Mouse (Mus musculus) intestine, embryonic 16.5 days (tissue): ENCODE results near the gene Hp1bp3. TPM values are rescaled to one million over a fixed set of nuclear protein-coding genes. Genes with fewer than 3 reads are reported as not detected.

Source experiments
- ATAC-seq: fragments of 200-750 bp; cut with Nextera tagmentation; 2 replicates; pipeline ENCODE4 v1.8.0; 2017; ENCODE audit warnings: moderate TSS enrichment, moderate library complexity
- H3K27ac ChIP-seq: fragments of 300-500 bp; sonication (generic); 2 replicates; pipeline ENCODE4 v1.5.1; 2014; ENCODE audit warnings: mild to moderate bottlenecking, low read length
- H3K27me3 ChIP-seq: fragments of 300-500 bp; sonication (generic); replicated peaks from 2 replicates; pipeline ENCODE4 v1.6.1; 2014; ENCODE audit warnings: low read length, control low read depth, mixed read lengths; ENCODE audit not compliant: control insufficient read depth, insufficient read depth
- H3K36me3 ChIP-seq: fragments of 300-500 bp; sonication (generic); 2 replicates; pipeline ENCODE4 v1.6.1; 2014; ENCODE audit warnings: low read length, control low read depth; ENCODE audit not compliant: control insufficient read depth, insufficient read depth
- H3K4me1 ChIP-seq: fragments of 300-500 bp; sonication (generic); 2 replicates; pipeline ENCODE4 v1.6.1; 2014; ENCODE audit warnings: low read length, control low read depth, mixed read lengths; ENCODE audit not compliant: control insufficient read depth, insufficient read depth
- H3K4me2 ChIP-seq: fragments of 300-500 bp; sonication (generic); 2 replicates; pipeline ENCODE4 v1.6.1; 2014; ENCODE audit warnings: low read depth, low read length, control low read depth
- H3K4me3 ChIP-seq: fragments of 300-500 bp; sonication (generic); 2 replicates; pipeline ENCODE4 v1.5.1; 2014; ENCODE audit warnings: mild to moderate bottlenecking, low read length
- H3K9ac ChIP-seq: fragments of 300-500 bp; sonication (generic); 2 replicates; pipeline ENCODE4 v1.6.1; 2014; ENCODE audit warnings: low read depth, low read length
- H3K9me3 ChIP-seq: fragments of 300-500 bp; sonication (generic); 2 replicates; pipeline ENCODE4 v1.6.1; 2016; ENCODE audit warnings: low read length, control low read depth; ENCODE audit not compliant: control insufficient read depth
- WGBS: fragments of 180-500 bp; shearing (Covaris S2); extraction: QIAGEN DNeasy Blood & Tissue Kit; methylation state at CpG from one replicate; pipeline ENCODE4 v1.1.7; 2014; 5-methylcytosine and 5-hydroxymethylcytosine counted together
- polyA plus RNA-seq: library from polyadenylated mRNA; unstranded; fragments of >200 nt; fragmentation: Nextera tagmentation; extraction: Ambion mirVana; gene quantifications from 2 replicates; pipeline ENCODE4 v1.2.1, GENCODE M21; 2015

Hp1bp3 gene
- polyA plus RNA-seq, 1 experiment from 2014 or later: 113 TPM

GRCm38 (mm10) chr4:138251819-138252218 is 35.7 kb downstream of the Hp1bp3 start:
- ATAC-seq: no peak
- Histone ChIP-seq H3K4me2 (peak overlapping the region; percentile 56), H3K4me3 (peak overlapping the region; percentile 32), H3K9ac (peak overlapping the region; percentile 53), H3K27ac (no peak overlapping the region), H3K4me1 (peaks cover 30% of the 10 kb centered on the region), H3K9me3 (no peaks in the 10 kb centered on the region), H3K36me3 (no peaks in the 10 kb centered on the region), H3K27me3 (peaks cover 8% of the 10 kb centered on the region; the same call in 1 of the 2 replicates)
- 1% methylated on average over 14 of the region's 14 CpGs for WGBS

- WGBS: 40% methylated on average over 5 of the region's 5 CpGs
Measured at GRCm38 (mm10) chr4:138252231-138252630, 36.1 kb downstream of the Hp1bp3 start.

DNA sequence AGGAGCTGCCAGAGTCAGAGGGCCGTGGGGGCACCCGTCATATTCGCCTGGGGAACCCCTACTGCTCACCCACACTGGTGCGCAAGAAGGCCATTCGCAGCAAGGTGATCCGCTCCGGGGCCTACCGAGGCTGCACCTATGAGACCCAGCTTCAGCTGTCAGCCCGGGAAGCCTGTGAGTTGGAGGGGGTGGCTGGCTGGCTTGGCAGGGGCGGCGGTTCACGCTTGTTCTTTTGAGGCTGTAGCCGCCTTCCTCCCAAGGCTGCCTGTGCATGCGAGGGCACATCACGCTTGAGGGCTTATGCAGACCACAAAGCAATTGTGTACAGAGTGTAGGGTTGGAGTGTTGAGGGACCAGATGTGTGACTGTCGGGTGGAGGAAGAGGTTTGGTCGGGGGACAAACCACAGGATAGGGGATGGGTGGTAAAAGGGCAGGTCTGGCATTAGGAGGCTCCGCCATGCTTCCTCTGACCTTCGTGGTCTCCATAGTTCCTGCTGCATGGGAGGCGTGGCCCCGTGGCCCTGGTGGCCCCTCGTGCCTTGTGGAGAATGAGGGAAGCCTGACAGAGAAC is 41.1 kb downstream of the Hp1bp3 start:
- H3K9ac ChIP-seq: no peak overlapping the region
- 0 out of 2 replicates have a peak, but pooled peaks cover 3% of the 10 kb centered on the region for H3K27me3 ChIP-seq
- H3K4me2 ChIP-seq: no peak overlapping the region
- 78% methylated on average over 22 of the region's 22 CpGs for WGBS
- H3K9me3 ChIP-seq: no peaks in the 10 kb centered on the region
- 0 out of 2 replicates have a peak, but pooled peaks cover 7% of the 10 kb centered on the region for H3K4me1 ChIP-seq
- no peaks in the 10 kb centered on the region for H3K36me3 ChIP-seq
- no peak for ATAC-seq
- H3K4me3 ChIP-seq: no peak overlapping the region
- no peak overlapping the region for H3K27ac ChIP-seq

More at GRCm38 (mm10) chr4:138252231-138252630, 36.1 kb downstream of the Hp1bp3 start:
- ATAC-seq: no peak
- Histone ChIP-seq H3K27ac (no peak overlapping the region), H3K4me2 (peak overlapping the region; percentile 56), H3K4me3 (peak overlapping the region; percentile 32; the same call in 1 of the 2 replicates), H3K36me3 (no peaks in the 10 kb centered on the region), H3K9me3 (no peaks in the 10 kb centered on the region), H3K9ac (no peak overlapping the region), H3K27me3 (peaks cover 8% of the 10 kb centered on the region; the same call in 1 of the 2 replicates), H3K4me1 (peaks cover 30% of the 10 kb centered on the region)

- Histone ChIP-seq H3K4me1 (peaks cover 7% of the 10 kb centered on the region; the same call in 1 of the 2 replicates), H3K9me3 (no peaks in the 10 kb centered on the region), H3K27ac (no peak overlapping the region), H3K4me2 (no peak overlapping the region), H3K9ac (no peak overlapping the region), H3K36me3 (no peaks in the 10 kb centered on the region), H3K4me3 (no peak overlapping the region), H3K27me3 (0 out of 2 replicates have a peak, but pooled peaks cover 7% of the 10 kb centered on the region)
- no peak for ATAC-seq
- WGBS: 81% methylated on average over 7 of the region's 7 CpGs
Measured at GRCm38 (mm10) chr4:138258663-138259062, 42.6 kb downstream of the Hp1bp3 start.

- H3K9me3 ChIP-seq: no peaks in the 10 kb centered on the region
- H3K36me3 ChIP-seq: no peaks in the 10 kb centered on the region
- 0 out of 2 replicates have a peak, but pooled peaks cover 7% of the 10 kb centered on the region for H3K27me3 ChIP-seq
- H3K4me1 ChIP-seq: peaks cover 7% of the 10 kb centered on the region; the same call in 1 of the 2 replicates
- no peak overlapping the region for H3K4me3 ChIP-seq
- H3K27ac ChIP-seq: no peak overlapping the region
- H3K9ac ChIP-seq: no peak overlapping the region
- 89% methylated on average over 5 of the region's 5 CpGs for WGBS
- H3K4me2 ChIP-seq: no peak overlapping the region
- no peak for ATAC-seq
Measured at GRCm38 (mm10) chr4:138259482-138259881, 43.4 kb downstream of the Hp1bp3 start.

DNA sequence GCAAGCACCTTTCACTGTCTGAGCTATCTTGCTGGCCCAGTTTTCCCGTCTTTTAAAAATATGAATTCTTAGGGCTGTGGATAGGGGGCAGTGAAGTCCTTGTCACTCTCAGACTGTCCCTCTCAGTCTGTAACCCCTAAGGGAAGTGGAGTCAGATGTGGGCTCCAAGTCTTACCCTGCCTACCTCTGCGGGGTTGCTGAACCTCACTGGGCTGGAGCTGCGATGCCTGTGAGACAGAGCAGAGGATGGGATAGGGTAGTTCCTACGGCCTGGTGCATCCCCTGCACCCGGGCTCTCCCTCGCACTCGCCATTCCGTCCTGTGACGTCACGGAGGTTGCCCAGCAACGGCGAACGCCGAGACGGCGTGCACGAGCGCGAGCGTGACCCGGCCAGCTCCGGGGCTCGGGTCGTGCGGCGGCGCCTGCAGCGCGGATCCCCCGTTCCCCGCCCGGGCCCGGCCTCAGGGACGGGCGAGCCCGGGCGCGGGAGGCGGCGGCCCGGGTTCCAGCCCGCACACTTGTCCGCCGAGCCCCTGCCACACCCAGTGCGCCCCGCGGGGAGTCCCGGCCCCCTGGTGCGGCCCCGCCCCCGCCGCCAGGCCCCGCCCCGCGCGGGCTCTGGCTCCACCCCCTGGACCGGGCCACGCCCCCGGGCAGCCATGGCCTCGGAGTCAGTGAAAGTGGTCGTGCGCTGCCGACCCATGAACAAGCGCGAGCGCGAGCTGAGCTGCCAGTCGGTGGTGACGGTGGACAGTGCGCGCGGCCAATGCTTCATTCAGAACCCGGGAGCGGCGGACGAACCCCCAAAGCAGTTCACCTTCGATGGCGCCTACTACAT is 46.0 kb downstream of the Hp1bp3 start:
- peak overlapping the region; percentile 70 for H3K4me3 ChIP-seq
- no peak overlapping the region for H3K27ac ChIP-seq
- WGBS: under 1% methylated on average over 75 of the region's 78 CpGs
- peak overlapping the region; percentile 94 for H3K4me2 ChIP-seq
- 0 out of 2 replicates have a peak, but pooled peaks cover 7% of the 10 kb centered on the region for H3K27me3 ChIP-seq
- H3K4me1 ChIP-seq: peaks cover 7% of the 10 kb centered on the region; the same call in 1 of the 2 replicates
- no peaks in the 10 kb centered on the region for H3K9me3 ChIP-seq
- peak overlapping the region; percentile 68 for H3K9ac ChIP-seq
- H3K36me3 ChIP-seq: no peaks in the 10 kb centered on the region
- ATAC-seq: peak; percentile 92

DNA sequence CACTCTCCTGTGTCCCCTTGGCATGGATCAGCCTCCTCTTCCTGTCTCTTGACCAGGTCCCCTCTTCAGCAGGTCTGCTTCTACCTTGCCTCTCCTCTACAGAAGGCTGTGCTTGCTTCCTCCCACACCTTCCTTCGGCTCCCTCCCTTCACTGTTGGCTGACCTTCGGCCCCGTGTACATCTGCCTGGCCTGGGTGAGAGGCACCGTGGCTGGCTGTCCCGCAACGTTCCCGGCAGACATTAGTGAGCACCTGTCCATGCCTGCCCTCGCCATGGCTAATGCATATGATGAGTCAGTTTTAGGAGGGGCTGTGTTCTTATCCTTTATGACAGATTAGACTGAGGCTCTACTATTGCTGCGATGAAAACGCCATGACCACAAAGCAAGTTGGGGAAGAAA is 51.8 kb downstream of the Hp1bp3 start:
- H3K4me1 ChIP-seq: peaks cover 2% of the 10 kb centered on the region; the same call in 1 of the 2 replicates
- no peaks in the 10 kb centered on the region; the same call in 1 of the 2 replicates for H3K9me3 ChIP-seq
- 60% methylated on average over 10 of the region's 10 CpGs for WGBS
- no peak overlapping the region for H3K4me3 ChIP-seq
- no peak overlapping the region for H3K27ac ChIP-seq
- H3K4me2 ChIP-seq: no peak overlapping the region
- peak overlapping the region; percentile 24; the same call in 1 of the 2 replicates for H3K9ac ChIP-seq
- H3K36me3 ChIP-seq: no peaks in the 10 kb centered on the region
- 0 out of 2 replicates have a peak, but pooled peaks cover 4% of the 10 kb centered on the region for H3K27me3 ChIP-seq
- peak; percentile 72 for ATAC-seq

GRCm38 (mm10) chr4:138272011-138272997 is 56.2 kb downstream of the Hp1bp3 start:
- peak; percentile 68 for ATAC-seq
- Histone ChIP-seq H3K9me3 (no peaks in the 10 kb centered on the region; the same call in 1 of the 2 replicates), H3K4me1 (no peaks in the 10 kb centered on the region), H3K27ac (no peak overlapping the region), H3K27me3 (no peaks in the 10 kb centered on the region), H3K9ac (no peak overlapping the region), H3K4me2 (no peak overlapping the region), H3K36me3 (no peaks in the 10 kb centered on the region), H3K4me3 (no peak overlapping the region)
- WGBS: 61% methylated on average over 14 of the region's 14 CpGs
